Mouse (Mus musculus): ENCODE results near the gene Stub1. TPM values are rescaled to one million over a fixed set of nuclear protein-coding genes. Genes with fewer than 3 reads are reported as not detected.

The Stub1 gene
- polyA plus RNA-seq (2015; fragmentation: Nextera tagmentation; extraction: Ambion mirVana) = 346 and 387 TPM in 2 replicates

GRCm38 (mm10) chr17:25833291-25833663 lies at the start of gene Stub1:
TSS of gene Stub1 (minus strand) at chr17:25833404.
- Histone ChIP-seq H3K27ac (peak within 1 kb of the TSS; percentile 97), H3K36me3 (peaks cover 32% of the 10 kb centered on the region), H3K9ac (peak within 1 kb of the TSS; percentile 81), H3K4me1 (peaks cover 73% of the 10 kb centered on the region), H3K9me3 (no peaks in the 10 kb centered on the region), H3K27me3 (no peaks in the 10 kb centered on the region), H3K4me2 (peak within 1 kb of the TSS; percentile 86), H3K4me3 (peak within 1 kb of the TSS; percentile 77)
- WGBS = under 1% methylated on average over 24 of the region's 24 CpGs
- ATAC-seq (ENCODE audit: insufficient number of reproducible peaks, low FRiP score, low TSS enrichment, low read depth) = peak; percentile 55

- H3K36me3 ChIP-seq = peaks cover 59% of the 10 kb centered on the region
- H3K27ac ChIP-seq = no peak overlapping the region
- H3K4me2 ChIP-seq = no peak overlapping the region
- no peak overlapping the region for H3K9ac ChIP-seq
- 43% methylated on average over 5 of the region's 5 CpGs for WGBS
- H3K4me3 ChIP-seq = no peak overlapping the region
- ATAC-seq (ENCODE audit: insufficient number of reproducible peaks, low FRiP score, low TSS enrichment, low read depth) = no peak
- no peaks in the 10 kb centered on the region for H3K9me3 ChIP-seq
- no peaks in the 10 kb centered on the region for H3K27me3 ChIP-seq
- H3K4me1 ChIP-seq = peaks cover 18% of the 10 kb centered on the region
Observed at GRCm38 (mm10) chr17:25882306-25882705, 49.1 kb upstream of the Stub1 start.

- ATAC-seq (ENCODE audit: insufficient number of reproducible peaks, low FRiP score, low TSS enrichment, low read depth) = no peak
- Histone ChIP-seq H3K4me2 (no peak overlapping the region), H3K4me3 (no peak overlapping the region), H3K9ac (no peak overlapping the region), H3K27me3 (no peaks in the 10 kb centered on the region), H3K36me3 (peaks cover 57% of the 10 kb centered on the region), H3K27ac (no peak overlapping the region), H3K9me3 (no peaks in the 10 kb centered on the region), H3K4me1 (peaks cover 22% of the 10 kb centered on the region)
- WGBS = 30% methylated on average over 4 of the region's 4 CpGs
Observed at GRCm38 (mm10) chr17:25881691-25882090, 48.5 kb upstream of the Stub1 start.

GRCm38 (mm10) chr17:25880913-25881641 lies 47.9 kb upstream of the Stub1 start:
- Histone ChIP-seq H3K4me3 (no peak overlapping the region), H3K27ac (no peak overlapping the region), H3K36me3 (peaks cover 57% of the 10 kb centered on the region), H3K4me1 (peaks cover 28% of the 10 kb centered on the region), H3K27me3 (no peaks in the 10 kb centered on the region), H3K4me2 (no peak overlapping the region), H3K9ac (no peak overlapping the region), H3K9me3 (no peaks in the 10 kb centered on the region)
- no peak for ATAC-seq (ENCODE audit: insufficient number of reproducible peaks, low FRiP score, low TSS enrichment, low read depth)
- 19% methylated on average over 5 of the region's 5 CpGs for WGBS

DNA sequence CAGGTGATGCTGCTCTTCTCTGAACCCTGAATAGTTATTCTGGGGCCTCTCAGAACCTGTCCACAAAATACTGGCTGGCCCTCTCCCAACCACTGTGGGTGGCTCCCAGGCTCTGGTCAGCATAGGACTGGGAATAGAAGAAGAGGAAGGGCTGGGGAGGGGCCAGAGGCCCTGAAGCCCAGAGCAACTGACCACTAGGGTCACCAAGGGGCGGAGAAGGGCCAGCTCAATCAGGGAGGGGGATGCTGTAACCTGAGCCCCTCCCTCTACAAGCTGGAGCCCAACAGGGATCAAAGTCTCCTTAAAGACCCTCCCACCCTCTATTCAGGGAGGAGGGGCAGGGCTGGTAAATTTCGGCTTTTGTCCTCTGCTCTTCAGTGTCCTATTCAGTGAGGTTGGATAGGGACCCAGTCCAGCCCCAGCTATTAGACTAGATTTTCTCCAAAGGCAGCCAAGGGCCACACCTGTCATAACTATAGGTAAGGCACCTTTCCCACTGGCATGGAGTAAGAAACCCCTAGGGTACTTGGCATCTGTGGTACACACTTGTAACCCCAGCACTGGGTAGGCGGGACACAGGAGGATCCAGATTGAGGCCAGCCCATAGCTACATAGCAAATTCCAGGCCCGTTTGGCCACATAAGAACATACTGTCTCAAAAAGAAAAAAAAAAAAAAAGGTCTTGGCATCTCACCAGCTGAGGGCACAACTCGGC lies 47.1 kb upstream of the Stub1 start, which contains the start of gene Wfikkn1:
Wfikkn1 (minus strand) TSS at position 663 of the 715 bp plus-strand sequence.
- Histone ChIP-seq H3K9me3 (no peaks in the 10 kb centered on the region), H3K4me2 (no peak within 1 kb of the TSS), H3K27ac (no peak within 1 kb of the TSS), H3K4me1 (peaks cover 32% of the 10 kb centered on the region), H3K27me3 (no peaks in the 10 kb centered on the region), H3K4me3 (no peak within 1 kb of the TSS), H3K36me3 (peaks cover 57% of the 10 kb centered on the region), H3K9ac (no peak within 1 kb of the TSS)
- 36% methylated on average over 5 of the region's 5 CpGs for WGBS
- no peak for ATAC-seq (ENCODE audit: insufficient number of reproducible peaks, low FRiP score, low TSS enrichment, low read depth)

- Histone ChIP-seq H3K4me2 (no peak overlapping the region), H3K9me3 (no peaks in the 10 kb centered on the region), H3K36me3 (peaks cover 54% of the 10 kb centered on the region), H3K4me1 (peaks cover 32% of the 10 kb centered on the region), H3K9ac (no peak overlapping the region), H3K27ac (no peak overlapping the region), H3K4me3 (no peak overlapping the region), H3K27me3 (no peaks in the 10 kb centered on the region)
- no peak for ATAC-seq (ENCODE audit: insufficient number of reproducible peaks, low FRiP score, low TSS enrichment, low read depth)
- 71% methylated on average over 8 of the region's 8 CpGs for WGBS
Observed at GRCm38 (mm10) chr17:25879750-25880149, 46.5 kb upstream of the Stub1 start.

DNA sequence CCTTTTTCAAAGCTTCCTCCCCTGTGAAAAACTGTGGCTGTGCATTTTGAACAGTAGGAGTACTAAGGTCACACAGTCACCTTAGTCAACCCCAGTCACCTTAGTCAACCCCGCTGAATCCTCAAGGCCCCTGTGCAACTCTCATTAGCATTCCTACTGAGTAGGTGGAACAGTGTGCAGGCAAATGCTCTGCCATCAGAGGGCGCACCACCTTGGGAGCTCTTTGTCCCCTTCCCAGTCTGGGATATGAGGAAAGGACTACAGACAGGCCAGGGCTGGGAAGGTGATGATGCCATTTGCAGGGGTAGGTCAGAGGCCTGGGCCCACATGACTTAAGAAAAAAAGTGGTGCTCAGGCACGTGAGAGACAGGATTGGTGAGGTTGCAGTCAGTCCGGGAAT lies 46.1 kb upstream of the Stub1 start:
- H3K27me3 ChIP-seq = no peaks in the 10 kb centered on the region
- no peaks in the 10 kb centered on the region for H3K9me3 ChIP-seq
- no peak overlapping the region for H3K9ac ChIP-seq
- no peak overlapping the region for H3K4me2 ChIP-seq
- no peak overlapping the region for H3K4me3 ChIP-seq
- no peak for ATAC-seq (ENCODE audit: insufficient number of reproducible peaks, low FRiP score, low TSS enrichment, low read depth)
- peaks cover 49% of the 10 kb centered on the region for H3K36me3 ChIP-seq
- H3K4me1 ChIP-seq = peaks cover 35% of the 10 kb centered on the region
- no peak overlapping the region for H3K27ac ChIP-seq
- 66% methylated on average over 4 of the region's 4 CpGs for WGBS

GRCm38 (mm10) chr17:25878611-25879180 lies 45.5 kb upstream of the Stub1 start:
- Histone ChIP-seq H3K4me2 (no peak overlapping the region), H3K4me3 (no peak overlapping the region), H3K27ac (no peak overlapping the region), H3K9me3 (no peaks in the 10 kb centered on the region), H3K9ac (no peak overlapping the region), H3K36me3 (peaks cover 43% of the 10 kb centered on the region), H3K4me1 (peaks cover 40% of the 10 kb centered on the region), H3K27me3 (no peaks in the 10 kb centered on the region)
- 91% methylated on average over 19 of the region's 19 CpGs for WGBS
- ATAC-seq (ENCODE audit: insufficient number of reproducible peaks, low FRiP score, low TSS enrichment, low read depth) = no peak

GRCm38 (mm10) chr17:25877741-25878610 lies 44.8 kb upstream of the Stub1 start:
- 91% methylated on average over 32 of the region's 32 CpGs for WGBS
- no peak for ATAC-seq (ENCODE audit: insufficient number of reproducible peaks, low FRiP score, low TSS enrichment, low read depth)
- Histone ChIP-seq H3K4me1 (peaks cover 40% of the 10 kb centered on the region), H3K27ac (no peak overlapping the region), H3K27me3 (no peaks in the 10 kb centered on the region), H3K4me3 (no peak overlapping the region), H3K4me2 (no peak overlapping the region), H3K9me3 (no peaks in the 10 kb centered on the region), H3K36me3 (peaks cover 36% of the 10 kb centered on the region), H3K9ac (no peak overlapping the region)

- Histone ChIP-seq H3K4me3 (no peak overlapping the region), H3K4me2 (no peak overlapping the region)
- ATAC-seq (ENCODE audit: insufficient number of reproducible peaks, low FRiP score, low TSS enrichment, low read depth) = no peak
Observed at GRCm38 (mm10) chr17:25877025-25877424, 43.8 kb upstream of the Stub1 start.

DNA sequence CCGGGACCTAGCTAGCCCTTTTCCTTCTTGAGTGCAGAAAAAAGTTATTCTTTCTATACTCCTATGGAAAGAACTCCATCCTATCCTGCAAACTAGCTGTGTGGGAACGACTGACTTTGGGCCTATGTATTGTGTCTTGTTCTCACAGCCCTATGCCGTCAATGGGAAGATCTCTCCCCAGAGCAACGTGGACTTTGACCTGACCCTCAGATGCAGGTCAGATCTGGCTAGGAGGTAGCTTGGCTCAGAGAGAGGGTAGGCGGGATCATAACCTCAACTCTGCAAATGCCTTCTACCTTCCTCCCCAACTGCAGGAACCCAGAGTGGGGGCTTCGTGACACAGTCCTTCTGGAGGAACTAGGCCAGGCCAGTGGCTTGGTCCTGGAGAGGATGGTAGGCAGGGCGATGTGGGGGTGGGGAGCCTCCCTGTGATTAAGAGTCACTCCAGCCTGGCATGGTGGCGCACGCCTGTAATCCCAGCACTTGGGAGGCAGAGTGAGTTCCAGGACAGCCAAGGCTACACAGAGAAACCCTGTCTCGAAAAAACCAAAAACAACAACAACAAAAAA lies 43.2 kb upstream of the Stub1 start:
- no peaks in the 10 kb centered on the region for H3K9me3 ChIP-seq
- peaks cover 22% of the 10 kb centered on the region for H3K36me3 ChIP-seq
- peak overlapping the region; percentile 79 for H3K9ac ChIP-seq
- peak overlapping the region; percentile 81 for H3K4me2 ChIP-seq
- H3K4me1 ChIP-seq = peaks cover 40% of the 10 kb centered on the region
- no peak overlapping the region; the same call in 1 of the 2 replicates for H3K27ac ChIP-seq
- peak overlapping the region; percentile 81 for H3K4me3 ChIP-seq
- 71% methylated on average over 10 of the region's 10 CpGs for WGBS
- H3K27me3 ChIP-seq = no peaks in the 10 kb centered on the region
- ATAC-seq (ENCODE audit: insufficient number of reproducible peaks, low FRiP score, low TSS enrichment, low read depth) = no peak

More at GRCm38 (mm10) chr17:25877025-25877424, 43.8 kb upstream of the Stub1 start:
- H3K27ac ChIP-seq = no peak overlapping the region
- H3K9me3 ChIP-seq = no peaks in the 10 kb centered on the region
- no peak overlapping the region for H3K9ac ChIP-seq
- 92% methylated on average over 3 of the region's 3 CpGs for WGBS
- H3K4me1 ChIP-seq = peaks cover 40% of the 10 kb centered on the region
- no peaks in the 10 kb centered on the region for H3K27me3 ChIP-seq
- peaks cover 27% of the 10 kb centered on the region for H3K36me3 ChIP-seq

All from limb, embryonic 15.5 days (tissue).